Comparison of ENCODE assay signal across 25 mouse cellular contexts in genomic region chr3:97540171-97540570, GRCm38 (mm10).
DNase-seq lines count a peak whose midpoint lies in the region; ATAC-seq lines count a peak whose summit lies in the region.
"Had no signal": no experiment of that assay in that cellular context is flagged by ENCODE, and none has a peak within 500 bp of the region (broad histone marks: within the 10 kb centered on the region; RNA-seq: fewer than 3 reads in every experiment).

No protein-coding gene starts in this region.

- 4% methylated on average over 1 of the region's 1 CpGs for WGBS in forebrain, embryonic 14.5 days
- 3% methylated on average over 1 of the region's 1 CpGs for WGBS in forebrain, embryonic 15.5 days

- peak; percentile 42; the same call in 1 of the 2 replicates for ATAC-seq in forebrain, embryonic 14.5 days
- no peak for ATAC-seq in forebrain, embryonic 15.5 days (replicated peaks)
- ATAC-seq: activated CD4-positive, CD25-positive, alpha-beta regulatory T cell, adult 4 months; forebrain, postnatal 0 days; hindbrain, embryonic 16.5 days; intestine, embryonic 15.5 days; Patski had no signal

- DNase-seq in forebrain, embryonic 14.5 days (ENCODE audit: low spot score): peak; percentile 67
- peak; percentile 29 for DNase-seq in retina, postnatal 1 day
- no peak for DNase-seq in retina, embryonic 14.5 days (ENCODE audit: low spot score)
- peak; percentile 97 for DNase-seq in R1 (ENCODE audit: low read depth, low spot score)
- DNase-seq in embryo, embryonic 10.5 days (ENCODE audit: low spot score): no peak
- no peak for DNase-seq in adrenal gland, postnatal 25 days
- DNase-seq: adrenal gland, postnatal 10 days; B cell, adult 2 months; cerebellum, adult 11-12 months; cerebellum, adult 8-10 months; cerebellum, postnatal 10 days; cerebellum, postnatal 36 days; forebrain, postnatal 0 days; gastrocnemius, adult 2 months; gastrocnemius, postnatal 14 days; heart, adult 11 months; kidney, adult 11 months had no signal

- H3K27ac ChIP-seq in forebrain, embryonic 14.5 days (ENCODE audit: low read depth, low read length): no peak overlapping the region
- no peak overlapping the region for H3K27ac ChIP-seq in forebrain, embryonic 15.5 days (replicated peaks)
- H3K27ac ChIP-seq: gastrocnemius, adult 2 months; hindbrain, embryonic 12.5 days; intestine, embryonic 15.5 days had no signal

- H3K27me3 ChIP-seq in forebrain, embryonic 14.5 days (replicated peaks; ENCODE audit: control insufficient read depth, insufficient read depth, low read length): no peaks in the 10 kb centered on the region
- no peaks in the 10 kb centered on the region for H3K27me3 ChIP-seq in forebrain, embryonic 15.5 days
- H3K27me3 ChIP-seq: CH12.LX; hindbrain, embryonic 12.5 days; intestine, embryonic 15.5 days had no signal

- H3K4me3 ChIP-seq in forebrain, embryonic 14.5 days (ENCODE audit: low read depth, low read length): no peak overlapping the region
- H3K4me3 ChIP-seq in forebrain, embryonic 15.5 days: no peak overlapping the region
- H3K4me3 ChIP-seq: gastrocnemius, adult 2 months; hindbrain, embryonic 12.5 days; intestine, embryonic 15.5 days had no signal

- peaks cover 2% of the 10 kb centered on the region; the same call in 1 of the 2 replicates for H3K4me1 ChIP-seq in forebrain, embryonic 14.5 days (ENCODE audit: control insufficient read depth, insufficient read depth, low read length)
- no peaks in the 10 kb centered on the region for H3K4me1 ChIP-seq in forebrain, embryonic 15.5 days
- H3K4me1 ChIP-seq: hindbrain, embryonic 12.5 days; intestine, embryonic 15.5 days had no signal

- no peaks in the 10 kb centered on the region for H3K9me3 ChIP-seq in forebrain, embryonic 14.5 days (replicated peaks; ENCODE audit: control insufficient read depth, low read length)
- no peaks in the 10 kb centered on the region for H3K9me3 ChIP-seq in forebrain, embryonic 15.5 days
- H3K9me3 ChIP-seq: hindbrain, embryonic 12.5 days; intestine, embryonic 15.5 days had no signal

- no peaks in the 10 kb centered on the region for H3K36me3 ChIP-seq in forebrain, embryonic 14.5 days (ENCODE audit: control insufficient read depth, insufficient read depth, low read length)
- no peaks in the 10 kb centered on the region for H3K36me3 ChIP-seq in forebrain, embryonic 15.5 days
- H3K36me3 ChIP-seq: hindbrain, embryonic 12.5 days; intestine, embryonic 15.5 days had no signal

- H3K4me2 ChIP-seq in forebrain, embryonic 14.5 days (ENCODE audit: low read length): no peak overlapping the region
- no peak overlapping the region for H3K4me2 ChIP-seq in forebrain, embryonic 15.5 days (replicated peaks)
- H3K4me2 ChIP-seq: heart, embryonic 11.5 days; hindbrain, embryonic 12.5 days; intestine, embryonic 15.5 days had no signal

- no peak overlapping the region for H3K9ac ChIP-seq in forebrain, embryonic 14.5 days (ENCODE audit: low read length)
- H3K9ac ChIP-seq in forebrain, embryonic 15.5 days (replicated peaks): no peak overlapping the region
- H3K9ac ChIP-seq: forebrain, postnatal 0 days; hindbrain, embryonic 12.5 days; intestine, embryonic 15.5 days had no signal

Comparison
In these comparisons a context has a peak if more than half of its experiments do, and no peak if none do; other contexts are left out.
1. DNase-seq: peak in forebrain, embryonic 14.5 days (single experiment), retina, postnatal 1 day (single experiment) and R1 (single experiment); none in retina, embryonic 14.5 days (single experiment), embryo, embryonic 10.5 days (single experiment) and adrenal gland, postnatal 25 days (single experiment).